Mouse (Mus musculus): ENCODE data around the gene Gmeb1.
A peak's percentile ranks its signal among the peaks of the same experiment; 100 is the strongest.
"Not testable (repeated sequence)": the region's sequence is repeated elsewhere in the genome, so short reads cannot be mapped to it uniquely, and the experiment has no call there.

Gene Gmeb1

DNA sequence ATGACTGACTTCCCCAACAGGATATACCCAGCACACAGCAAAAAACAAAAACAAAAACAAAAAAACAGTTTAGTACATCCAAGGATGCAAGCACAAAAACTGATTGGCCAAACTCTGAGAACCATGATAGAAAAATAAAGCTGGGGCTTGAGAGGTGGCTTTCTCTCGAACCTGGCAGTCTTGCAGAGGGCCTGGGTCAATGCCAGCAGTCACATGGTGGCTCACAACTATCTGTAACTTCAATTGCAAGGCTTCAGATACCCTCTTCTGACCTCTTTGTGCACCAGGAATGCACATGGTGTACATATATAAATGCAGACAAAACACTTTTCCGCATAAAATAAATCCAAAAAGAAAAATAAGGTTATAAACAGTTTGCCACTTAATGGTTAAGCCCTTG lies 11.8 kb upstream of the Gmeb1 start:
- no peak for DNase-seq

DNA sequence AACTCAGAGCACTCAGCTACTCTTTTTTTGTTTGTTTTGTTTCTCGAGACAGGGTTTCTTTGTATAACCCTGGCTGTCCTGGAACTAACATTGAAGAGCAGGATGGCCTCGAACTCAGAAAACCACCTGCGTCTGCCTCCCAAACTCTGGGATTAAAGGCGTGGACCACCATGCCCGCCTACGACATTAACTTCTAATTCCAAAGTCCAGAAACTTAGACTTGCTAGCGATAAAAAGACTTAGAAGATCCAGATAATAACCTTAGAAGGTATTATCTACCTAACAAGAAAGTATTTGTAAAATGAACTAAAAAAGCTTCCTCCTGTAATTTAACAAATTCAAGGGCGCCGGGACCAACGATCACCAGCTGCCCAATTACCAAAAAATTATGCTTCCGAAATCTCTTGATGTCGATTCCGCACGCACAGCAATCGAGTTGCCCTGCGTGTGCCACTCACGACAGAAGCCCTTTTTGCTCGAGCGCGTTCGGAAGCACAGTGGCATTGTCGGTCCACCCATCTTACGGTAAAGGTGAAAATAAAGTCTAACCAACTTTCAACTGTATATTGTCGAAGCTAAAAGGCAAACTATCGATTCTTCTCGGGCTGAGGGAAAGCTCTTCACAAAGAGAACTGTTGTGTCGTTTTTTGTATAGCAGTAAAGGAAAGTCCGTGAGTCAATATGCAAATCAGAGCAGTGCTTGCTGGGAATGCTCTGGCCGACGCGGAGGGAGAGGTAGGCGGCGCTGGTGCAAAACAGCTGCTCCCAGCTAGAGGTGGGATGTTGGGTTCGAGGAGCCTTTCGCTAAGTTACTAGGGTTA lies 8.5 kb upstream of the Gmeb1 start:
- peak; percentile 92 for DNase-seq

DNA sequence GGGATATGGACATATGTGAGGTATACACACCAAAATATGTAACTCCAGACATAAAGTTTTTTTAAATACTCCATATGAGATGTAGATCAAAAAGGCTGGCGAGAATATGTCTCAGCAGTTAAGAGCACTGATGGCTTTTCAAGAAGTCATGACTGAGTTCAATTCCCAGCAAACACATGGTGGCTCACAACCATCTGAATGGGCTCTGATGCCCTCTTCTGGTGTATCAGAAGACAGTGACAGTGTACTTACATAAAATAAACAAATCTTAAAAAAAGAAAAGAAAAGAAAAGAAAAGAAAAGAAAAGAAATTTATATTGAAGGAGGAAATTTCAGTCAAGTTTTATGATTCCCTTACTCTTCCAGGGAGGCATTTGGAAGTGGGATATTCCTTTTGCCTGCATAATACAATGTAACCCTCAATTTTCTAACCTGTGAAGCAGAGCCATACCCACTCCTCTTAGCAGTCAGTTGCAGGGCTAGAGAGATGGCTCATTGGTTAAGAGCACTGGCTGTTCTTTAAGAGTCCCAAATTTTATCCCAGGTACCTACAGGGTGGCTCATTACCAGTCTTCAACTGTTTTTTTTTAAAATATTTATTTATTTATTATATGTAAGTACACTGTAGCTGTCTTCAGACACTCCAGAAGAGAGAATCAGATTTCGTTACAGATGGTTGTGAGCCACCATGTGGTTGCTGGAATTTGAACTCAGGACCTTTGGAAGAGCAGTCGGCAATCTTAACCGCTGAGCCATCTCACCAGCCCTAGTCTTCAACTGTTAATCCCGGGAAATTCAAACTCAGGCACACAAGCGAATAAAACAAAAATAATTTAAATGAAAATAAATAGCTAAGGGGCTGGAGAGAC lies 7.7 kb upstream of the Gmeb1 start:
- DNase-seq, result no peak

DNA sequence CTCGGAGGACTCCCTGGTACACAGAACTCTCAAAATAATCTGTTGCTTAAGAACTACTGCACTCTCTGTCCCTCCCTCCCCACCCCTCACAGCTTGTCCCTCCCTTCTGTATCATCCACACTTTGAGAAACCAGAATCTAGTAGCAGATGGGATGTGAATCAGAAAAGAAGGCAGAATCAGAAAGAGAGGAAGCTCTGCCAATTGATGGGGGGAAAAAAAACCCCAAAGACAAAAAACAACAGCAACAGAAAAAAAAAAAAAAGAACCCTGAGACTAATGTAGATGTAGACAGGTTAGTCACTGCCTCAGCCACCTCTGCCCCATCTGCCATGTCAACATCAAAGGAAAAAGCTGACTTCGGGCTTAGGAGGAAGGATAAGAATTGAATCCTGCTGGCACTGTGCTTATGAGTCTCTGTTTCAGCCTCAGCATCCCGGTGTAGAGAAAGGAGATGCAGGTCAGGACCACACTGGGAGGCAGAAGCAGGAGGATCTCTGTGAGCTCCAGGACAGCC lies 5.5 kb upstream of the Gmeb1 start:
- DNase-seq, result no peak

DNA sequence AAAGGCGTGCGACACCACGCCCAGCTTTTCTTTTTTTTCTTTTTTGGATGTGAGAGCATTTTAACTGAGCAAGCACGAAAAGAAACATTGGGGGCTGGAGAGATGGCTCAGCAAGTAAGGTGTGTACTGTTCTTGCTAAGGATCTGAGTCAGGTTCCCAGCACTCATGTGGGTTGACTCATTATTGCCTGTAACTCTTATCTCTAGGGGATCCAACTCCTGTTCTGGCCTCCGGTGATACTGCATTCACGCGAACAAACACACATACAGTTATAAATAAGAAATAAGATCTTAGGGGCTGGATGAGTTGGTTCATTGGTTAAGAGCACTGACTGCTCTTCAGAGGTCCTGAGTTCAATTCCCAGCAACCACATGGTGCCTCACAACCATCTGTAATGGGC lies 1.9 kb upstream of the Gmeb1 start:
- no peak for DNase-seq

DNA sequence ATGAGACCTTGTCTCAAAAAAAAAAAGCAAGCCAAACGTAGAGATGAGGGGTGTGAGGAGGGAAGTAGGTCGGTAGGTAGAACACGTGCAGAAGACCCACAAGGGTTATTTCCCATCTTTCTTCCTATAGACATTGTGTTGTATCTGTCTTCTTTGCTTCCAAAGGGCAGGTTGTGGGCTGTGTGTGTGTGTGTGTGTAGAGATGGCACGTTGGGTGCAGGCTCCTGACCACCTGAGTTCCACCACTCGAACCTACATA lies 885 bp upstream of the Gmeb1 start:
- DNase-seq, result no peak

DNA sequence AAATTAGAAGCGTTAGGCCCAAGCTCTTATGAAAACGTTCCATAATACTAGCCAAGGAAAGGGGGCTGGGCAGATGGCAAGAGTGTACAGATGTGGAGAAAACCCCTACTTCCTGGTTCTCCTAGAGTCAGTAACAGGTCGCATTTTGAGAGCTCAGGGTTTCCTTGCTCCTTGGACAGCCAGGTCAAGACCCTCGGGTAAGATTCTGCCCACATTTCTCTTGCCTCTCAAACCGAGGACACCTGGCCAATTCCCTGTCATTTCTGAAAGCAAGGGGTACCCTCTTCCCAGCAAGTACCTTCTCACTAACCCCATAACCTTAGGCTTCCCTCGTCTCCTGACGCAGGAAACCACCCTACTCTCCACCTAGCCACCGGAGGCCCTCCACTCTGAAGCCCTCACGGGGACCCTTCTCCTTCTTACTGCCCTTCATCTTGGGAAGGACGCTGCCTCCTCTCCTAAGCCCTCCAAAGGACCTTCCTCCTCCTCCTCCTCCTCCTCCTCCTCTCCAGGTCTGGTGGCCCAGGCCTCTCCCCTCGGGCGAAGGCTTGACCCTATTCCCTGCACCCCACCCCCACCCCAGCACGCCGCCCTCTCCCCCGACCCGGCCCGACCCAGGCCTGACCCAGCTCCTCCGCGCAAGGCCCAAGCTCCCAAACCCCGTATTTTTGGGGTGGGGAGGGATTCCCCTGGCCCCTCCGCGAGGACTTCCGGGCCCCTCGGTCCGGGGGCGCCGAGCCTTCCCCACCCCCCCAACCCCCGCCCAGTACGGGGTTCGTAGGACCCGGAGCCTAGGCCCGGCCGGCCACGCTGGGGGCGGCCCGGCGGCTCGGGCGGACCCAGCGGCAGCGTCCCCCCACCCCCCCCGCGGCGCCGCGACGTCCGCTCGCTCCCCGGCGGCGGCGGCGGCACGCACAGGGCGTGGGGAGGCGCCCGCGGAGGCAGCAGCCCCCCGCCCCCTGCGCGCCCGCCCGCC lies 710 bp downstream of the Gmeb1 start:
- peak; percentile 73 for DNase-seq

DNA sequence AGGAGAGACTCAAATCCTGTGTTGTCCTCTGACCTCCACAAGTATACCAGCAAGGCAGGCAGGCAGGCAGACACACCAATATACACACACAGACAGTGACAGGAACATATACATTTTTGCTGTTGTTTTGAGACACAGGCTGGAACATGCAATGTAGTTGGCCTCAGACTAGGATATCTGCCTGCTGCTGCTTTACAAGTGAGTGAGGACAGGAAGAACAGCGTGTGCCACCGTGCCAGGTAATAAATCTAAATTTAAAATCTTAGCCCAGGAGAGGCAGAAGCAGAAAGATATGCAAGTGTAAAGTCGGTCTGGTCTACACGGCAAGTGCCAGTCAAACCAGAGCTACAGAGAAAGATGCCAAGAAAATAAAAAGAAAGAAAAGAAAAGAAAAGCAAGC lies 2.2 kb downstream of the Gmeb1 start:
- DNase-seq, result no peak

DNA sequence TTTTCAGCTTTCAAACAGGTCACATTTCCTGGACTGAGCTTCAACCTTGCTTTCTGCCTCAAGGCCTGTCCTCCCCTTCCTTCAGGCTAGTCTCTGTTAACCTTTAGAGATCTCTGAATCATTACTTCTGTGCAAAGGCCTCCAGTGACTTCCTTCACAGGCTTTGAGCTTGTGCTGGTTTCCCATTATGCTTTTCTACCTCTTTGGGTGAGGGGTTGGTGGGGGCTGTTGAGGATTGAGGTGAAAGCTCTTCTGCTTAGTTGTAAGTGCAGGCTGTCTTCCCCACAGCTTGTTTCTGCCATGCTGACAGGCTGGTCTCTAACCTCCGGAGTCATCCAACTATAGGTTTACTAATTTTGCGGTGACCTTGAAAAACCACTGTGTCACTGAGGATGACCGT lies 5.0 kb downstream of the Gmeb1 start:
- DNase-seq, result no peak

DNA sequence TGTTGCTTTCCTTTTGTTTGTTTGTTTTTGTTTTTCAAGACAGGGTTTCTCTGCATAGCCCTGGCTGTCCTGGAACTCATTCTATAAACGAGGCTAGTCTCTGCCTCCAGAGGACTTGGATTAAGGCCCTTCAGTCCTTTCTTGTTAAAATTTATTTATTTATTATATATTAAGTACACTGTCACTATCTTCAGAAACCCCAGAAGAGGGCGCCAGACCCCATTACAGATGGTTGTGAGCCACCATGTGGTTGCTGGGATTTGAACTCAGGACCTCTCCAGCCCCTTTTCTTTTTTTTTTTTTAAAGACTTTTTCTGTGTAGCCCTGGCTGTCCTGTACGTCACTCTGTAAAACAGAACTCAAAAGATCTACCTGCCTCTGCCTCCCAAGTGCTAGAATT lies 6.4 kb downstream of the Gmeb1 start:
- DNase-seq, result no peak

DNA sequence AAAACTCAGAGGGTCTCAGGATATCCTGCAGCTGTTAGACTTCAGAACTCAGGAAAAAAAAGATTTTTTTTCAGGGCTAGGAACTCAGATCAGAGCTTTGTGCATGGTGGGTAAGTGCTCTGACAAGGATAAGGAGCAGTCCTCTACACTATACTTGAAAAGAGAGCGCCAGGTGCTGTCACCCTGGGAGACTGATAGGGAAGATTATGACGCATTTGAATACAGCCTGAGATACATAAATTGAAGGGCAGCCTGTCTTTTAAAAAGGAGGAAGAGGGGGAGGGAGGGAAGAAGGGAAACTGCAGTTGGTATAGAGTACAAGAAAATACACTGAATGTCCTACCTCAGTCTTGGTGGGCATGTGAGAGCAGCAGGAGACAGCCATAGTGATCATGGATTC lies 7.8 kb downstream of the Gmeb1 start:
- no peak for DNase-seq

DNA sequence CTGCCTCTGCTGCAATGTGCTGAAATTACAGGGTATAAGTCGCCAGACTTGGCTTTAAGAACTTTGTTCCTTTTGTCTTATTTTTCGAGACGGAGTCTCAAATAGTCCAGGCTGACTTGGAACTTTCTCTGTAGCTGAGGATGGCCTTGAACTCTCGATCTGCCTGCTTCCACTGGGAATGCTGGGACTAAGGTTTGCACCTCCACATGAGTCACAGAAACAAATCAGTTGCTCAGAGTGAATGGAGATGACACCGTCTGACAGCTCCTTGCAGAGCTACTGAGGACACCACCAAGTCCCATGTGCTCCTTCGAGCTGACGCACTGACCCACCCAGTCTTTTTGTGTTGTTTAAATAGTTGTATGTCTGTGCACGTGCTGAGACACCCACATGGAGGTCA lies 8.3 kb downstream of the Gmeb1 start:
- DNase-seq, result no peak

DNA sequence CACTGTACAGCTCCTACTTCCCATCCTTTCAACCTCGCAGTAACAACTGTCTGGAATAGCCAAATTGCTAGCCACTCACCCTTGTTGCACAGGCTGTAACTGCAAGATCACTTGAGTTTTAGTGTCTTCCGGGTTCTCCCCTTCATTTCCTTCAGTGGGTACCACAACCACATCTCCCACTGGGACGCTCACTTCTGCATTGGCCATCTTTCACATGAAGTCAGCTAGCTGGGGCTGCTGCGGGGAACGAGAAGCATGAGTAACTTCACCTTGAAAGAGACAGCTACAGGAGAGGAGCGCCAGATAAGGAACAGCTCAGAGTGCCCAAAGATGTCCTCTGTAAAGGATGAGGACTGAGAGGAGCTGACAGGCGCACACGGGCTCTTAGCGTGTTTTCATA lies 9.8 kb downstream of the Gmeb1 start:
- no peak for DNase-seq

DNA sequence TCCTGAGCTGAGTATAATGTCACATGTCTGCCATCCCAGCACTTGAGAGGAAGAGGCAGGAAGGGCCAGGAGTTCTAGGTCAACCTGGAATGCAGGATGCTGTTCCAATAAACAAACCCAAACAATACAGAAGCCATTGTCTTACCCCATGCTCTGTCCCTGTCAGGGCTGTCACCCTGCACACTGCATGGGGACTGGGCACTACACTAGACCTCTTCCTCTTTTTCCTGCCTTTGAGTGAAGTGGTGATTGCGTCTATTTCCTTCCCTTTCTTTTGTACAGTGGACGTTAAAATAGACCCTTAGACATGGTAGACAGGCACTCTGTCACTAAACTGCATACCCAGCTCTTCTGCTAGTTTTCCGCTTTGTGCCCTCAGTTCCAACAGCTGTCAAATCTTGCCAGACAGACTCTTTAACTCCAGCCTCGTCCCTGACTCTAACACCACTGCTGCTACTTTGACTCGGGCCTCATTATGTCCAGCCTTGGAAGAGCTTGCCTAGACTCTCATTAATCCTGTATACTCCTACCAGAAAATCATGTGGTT lies 13.9 kb downstream of the Gmeb1 start:
- DNase-seq, result no peak

DNA sequence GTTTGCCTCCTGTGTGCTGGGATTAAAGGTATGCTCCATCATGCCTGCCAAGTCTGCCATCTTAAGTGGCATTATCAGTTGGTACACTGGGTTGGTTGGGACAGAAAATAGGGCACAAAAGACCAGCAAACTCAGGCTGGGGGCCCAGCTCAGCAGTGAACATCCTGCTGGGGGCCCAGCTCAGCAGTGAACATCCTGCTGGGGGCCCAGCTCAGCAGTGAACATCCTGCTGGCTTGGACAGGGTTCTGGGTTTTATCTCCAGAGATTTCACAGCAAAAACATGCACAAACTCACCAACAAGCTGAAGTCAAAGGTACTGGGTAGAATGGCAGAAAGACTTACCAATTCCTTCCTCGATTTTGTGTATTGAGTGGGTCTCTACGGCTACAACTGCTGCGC lies 15.8 kb downstream of the Gmeb1 start:
- no peak for DNase-seq

DNA sequence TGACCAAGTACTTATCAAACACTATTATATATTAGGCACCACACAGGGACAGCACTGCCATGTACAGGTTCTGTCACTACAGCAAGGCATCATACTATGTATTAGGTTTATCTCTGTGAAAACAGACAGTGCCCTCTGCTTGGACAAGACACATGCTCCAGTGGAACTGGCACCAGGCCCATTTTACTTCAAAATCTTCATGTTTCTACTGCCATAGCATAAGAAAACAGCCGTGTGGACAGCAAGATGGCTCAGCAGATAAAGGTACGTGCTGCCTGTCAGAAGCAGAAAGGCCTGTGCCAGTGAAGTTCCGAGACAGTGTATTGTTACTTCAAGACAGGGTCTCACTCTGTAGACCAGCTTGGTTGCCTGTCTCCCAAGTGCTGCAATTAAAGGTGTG lies 20.2 kb downstream of the Gmeb1 start:
- DNase-seq, result peak; percentile 25

DNA sequence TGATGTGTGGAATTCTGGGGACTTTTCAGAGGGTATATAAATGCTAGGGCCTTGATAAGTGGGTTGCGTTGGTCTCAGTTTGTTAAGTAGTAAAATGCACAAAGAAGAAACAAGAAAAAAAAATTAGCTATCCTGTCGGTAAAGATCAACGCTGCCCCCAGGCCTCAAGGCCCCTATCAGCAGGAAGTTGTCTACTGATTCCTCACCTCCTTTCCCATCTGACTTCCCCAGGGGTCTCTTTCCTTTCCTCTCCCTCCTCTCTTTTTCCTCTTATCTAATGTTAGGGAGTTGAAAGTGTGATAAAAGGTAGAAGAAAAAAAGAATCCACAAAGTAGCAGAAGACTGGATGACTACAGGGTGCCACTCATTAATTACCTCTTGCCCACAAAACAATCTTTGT lies 21.0 kb downstream of the Gmeb1 start:
- no peak for DNase-seq

DNA sequence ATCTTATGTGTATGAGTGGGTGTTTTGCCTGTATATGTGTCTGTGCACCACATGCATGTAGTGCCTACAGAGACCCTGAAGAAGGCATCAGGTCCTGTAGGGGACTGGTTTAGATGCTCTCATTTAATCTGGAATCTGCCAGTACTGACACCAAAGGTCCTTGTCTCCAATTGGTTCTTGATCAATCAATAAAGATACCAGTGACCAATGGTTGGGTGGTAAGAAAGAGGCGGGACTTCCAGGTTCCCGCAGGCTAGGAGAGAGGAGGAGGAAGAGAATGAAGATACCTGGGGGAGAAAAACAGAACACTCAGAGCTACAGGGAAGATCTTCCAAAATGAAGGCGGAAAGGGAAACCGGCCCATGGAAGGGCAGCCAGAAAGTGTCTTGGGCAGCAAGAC lies 23.0 kb downstream of the Gmeb1 start:
- no peak for DNase-seq

DNA sequence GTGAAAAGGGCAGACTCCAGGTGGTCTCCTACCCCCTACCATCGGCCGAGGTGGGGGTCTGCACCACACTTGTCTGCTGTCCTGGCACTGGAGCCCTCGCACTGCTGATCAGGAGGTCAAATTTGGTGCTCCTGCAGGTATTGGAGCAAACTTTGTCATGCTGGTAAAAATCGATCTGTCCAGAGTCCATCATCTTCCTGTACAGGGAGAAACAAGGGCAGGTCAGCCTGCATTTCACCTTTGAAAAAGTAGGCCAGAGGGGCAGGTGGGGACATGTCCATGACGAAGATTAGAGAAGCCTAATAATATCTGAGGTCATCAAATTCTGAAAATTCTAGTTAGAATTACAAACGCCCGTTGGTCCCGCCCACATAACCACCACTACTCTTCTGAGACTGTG lies 26.7 kb downstream of the Gmeb1 start:
- no peak for DNase-seq

DNA sequence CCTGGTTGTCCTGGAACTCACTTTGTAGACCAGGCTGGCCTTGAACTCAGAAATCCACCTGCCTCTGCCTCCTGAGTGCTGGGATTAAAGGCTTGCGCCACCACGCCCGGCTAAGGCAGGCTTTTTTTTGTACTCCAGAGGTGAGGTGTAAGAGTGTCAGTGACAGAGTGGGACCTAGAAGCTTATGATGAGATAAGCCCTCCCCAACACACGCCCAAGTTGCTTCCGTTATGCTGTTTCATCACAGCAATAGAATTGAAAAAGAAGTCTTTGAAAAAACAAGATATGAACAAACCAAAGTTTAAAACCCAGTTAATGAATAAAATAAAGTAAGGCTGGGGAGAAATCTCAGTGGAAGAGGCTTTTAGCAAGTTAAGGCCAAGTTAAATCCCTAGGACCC lies 31.0 kb downstream of the Gmeb1 start:
- DNase-seq, result no peak

DNA sequence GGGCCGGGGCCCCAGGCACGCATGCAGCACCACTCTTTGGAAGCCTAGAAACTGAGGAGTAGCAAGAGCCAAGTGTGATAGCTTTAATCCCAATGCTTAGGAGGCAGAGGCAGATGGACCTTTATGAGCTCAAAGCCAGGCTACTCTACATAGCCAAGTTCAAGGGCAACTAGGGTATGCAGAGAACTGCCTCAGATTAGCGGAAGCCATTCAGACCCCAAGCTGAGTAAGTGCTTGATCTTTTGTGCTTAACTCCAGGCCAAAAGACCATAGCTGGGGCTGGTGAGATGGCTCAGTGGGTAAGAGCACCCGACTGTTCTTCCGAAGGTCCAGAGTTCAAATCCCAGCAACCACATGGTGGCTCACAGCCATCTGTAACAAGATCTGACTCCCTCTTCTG lies 39.4 kb downstream of the Gmeb1 start:
- not testable (repeated sequence) for DNase-seq

DNA sequence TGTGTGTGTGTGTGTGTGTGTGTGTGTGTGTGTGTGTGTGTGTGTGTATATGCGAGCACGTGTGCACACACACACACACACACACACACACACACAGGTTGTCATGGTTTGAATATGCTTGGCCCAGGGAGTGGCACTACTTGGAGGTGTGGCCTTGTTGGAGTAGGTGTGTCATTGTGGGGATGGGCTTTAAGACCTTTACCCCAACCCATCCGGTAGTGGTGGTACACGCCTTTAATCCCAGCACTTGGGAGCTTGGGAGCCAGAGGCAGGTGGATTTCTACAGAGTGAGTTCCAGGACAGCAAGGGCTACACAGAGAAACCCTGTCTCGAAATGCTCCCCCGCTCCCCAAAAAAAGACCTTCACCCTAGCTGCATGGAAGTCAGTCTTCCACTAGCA lies 43.0 kb downstream of the Gmeb1 start:
- DNase-seq, result not testable (repeated sequence)

DNA sequence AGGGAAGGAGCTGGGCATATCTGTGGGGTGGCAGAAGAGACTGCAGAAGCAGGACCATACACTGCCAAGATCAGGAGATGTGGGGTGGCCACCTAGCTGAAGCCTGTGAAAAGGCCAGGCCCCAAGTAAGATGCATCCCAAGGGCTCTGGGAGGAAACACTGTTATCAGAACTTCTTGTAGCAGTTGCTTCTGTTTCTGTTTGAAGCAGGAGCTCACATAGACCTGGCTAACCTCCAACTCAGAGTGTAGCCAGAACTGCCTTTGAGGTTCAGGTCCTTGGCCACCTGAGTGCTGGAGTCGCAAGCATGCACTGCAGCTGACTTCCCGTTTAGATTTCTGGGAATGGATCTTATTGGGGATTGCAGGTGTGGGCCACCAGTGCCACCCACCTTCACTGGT lies 43.6 kb downstream of the Gmeb1 start:
- DNase-seq, result no peak

Measured in liver (tissue).